Mouse (Mus musculus): ENCODE measurements around the gene Rnf141. TPM values are rescaled to one million over a fixed set of nuclear protein-coding genes. Genes with fewer than 3 reads are reported as not detected.

The Rnf141 gene
- 10.0 and 12.4 TPM in 2 replicates for polyA plus RNA-seq (2012; rRNA removed)

- H3K4me3 ChIP-seq (ENCODE audit: extremely low read depth, insufficient read depth, insufficient read length): peak within 1 kb of the TSS; percentile 75
- WGBS: under 1% methylated on average over 42 of the region's 42 CpGs
- H3K27ac ChIP-seq (ENCODE audit: insufficient read depth, low read length): peak within 1 kb of the TSS; percentile 91
These were observed at the start of gene Rnf141 for GRCm38 (mm10) chr7:110843916-110844874. TSS of gene Rnf141 (minus strand) at chr7:110844457.

GRCm38 (mm10) chr7:110891501-110891986 lies 47.3 kb upstream of the Rnf141 start:
- Histone ChIP-seq H3K4me3 (ENCODE audit: extremely low read depth, insufficient read depth, insufficient read length) (no peak overlapping the region), H3K36me3 (ENCODE audit: control insufficient read depth, insufficient read depth, low read length) (no peaks in the 10 kb centered on the region), H3K4me1 (ENCODE audit: control insufficient read depth, insufficient read depth, insufficient read length) (no peaks in the 10 kb centered on the region), H3K27me3 (ENCODE audit: control insufficient read depth, insufficient read depth, low read length) (no peaks in the 10 kb centered on the region), H3K27ac (ENCODE audit: insufficient read depth, low read length) (peak overlapping the region; percentile 31; the same call in 1 of the 2 replicates)
- no peak for TF ChIP-seq CTCF (IDR thresholded peaks at IDR 0.05; ENCODE audit: extremely low read depth, insufficient read depth, insufficient read length, insufficient replicate concordance)
- TF ChIP-seq POLR2A (IDR thresholded peaks at IDR 0.05; ENCODE audit: low read depth, low read length): no peak
- peak in 1 of 2 experiments; percentile 19 for DNase-seq (ENCODE audit: low read depth in 1 of 2, low spot score in 2 of 2)
- 35% methylated on average over 9 of the region's 9 CpGs for WGBS

More at GRCm38 (mm10) chr7:110843916-110844874, at the start of gene Rnf141:
- Histone ChIP-seq H3K4me1 (ENCODE audit: control insufficient read depth, insufficient read depth, insufficient read length) (peaks cover 2% of the 10 kb centered on the region), H3K27me3 (ENCODE audit: control insufficient read depth, insufficient read depth, low read length) (no peaks in the 10 kb centered on the region), H3K36me3 (ENCODE audit: control insufficient read depth, insufficient read depth, low read length) (no peaks in the 10 kb centered on the region)
- TF ChIP-seq CTCF (IDR thresholded peaks at IDR 0.05; ENCODE audit: extremely low read depth, insufficient read depth, insufficient read length, insufficient replicate concordance): peak; percentile 46; the same call in 1 of the 2 replicates
- peak; percentile 43 for TF ChIP-seq POLR2A (IDR thresholded peaks at IDR 0.05; ENCODE audit: low read depth, low read length)
- peak; percentile 90 to 92 for DNase-seq (ENCODE audit: low read depth in 1 of 2, low spot score in 2 of 2)

- H3K4me3 ChIP-seq (ENCODE audit: extremely low read depth, insufficient read depth, insufficient read length): no peak overlapping the region
- WGBS: 90% methylated on average over 2 of the region's 2 CpGs
- no peak overlapping the region for H3K27ac ChIP-seq (ENCODE audit: insufficient read depth, low read length)
- DNase-seq (ENCODE audit: low read depth in 1 of 2, low spot score in 2 of 2): no peak
- H3K4me1 ChIP-seq (ENCODE audit: control insufficient read depth, insufficient read depth, insufficient read length): no peaks in the 10 kb centered on the region
- H3K27me3 ChIP-seq (ENCODE audit: control insufficient read depth, insufficient read depth, low read length): no peaks in the 10 kb centered on the region
- no peaks in the 10 kb centered on the region for H3K36me3 ChIP-seq (ENCODE audit: control insufficient read depth, insufficient read depth, low read length)
- TF ChIP-seq CTCF (IDR thresholded peaks at IDR 0.05; ENCODE audit: extremely low read depth, insufficient read depth, insufficient read length, insufficient replicate concordance): no peak
- TF ChIP-seq POLR2A (IDR thresholded peaks at IDR 0.05; ENCODE audit: low read depth, low read length): no peak
These were observed 37.6 kb upstream of the Rnf141 start for GRCm38 (mm10) chr7:110881746-110882333.

- TF ChIP-seq POLR2A (IDR thresholded peaks at IDR 0.05; ENCODE audit: low read depth, low read length) (no peak), CTCF (IDR thresholded peaks at IDR 0.05; ENCODE audit: extremely low read depth, insufficient read depth, insufficient read length, insufficient replicate concordance) (no peak)
- Histone ChIP-seq H3K36me3 (ENCODE audit: control insufficient read depth, insufficient read depth, low read length) (no peaks in the 10 kb centered on the region), H3K4me1 (ENCODE audit: control insufficient read depth, insufficient read depth, insufficient read length) (no peaks in the 10 kb centered on the region), H3K4me3 (ENCODE audit: extremely low read depth, insufficient read depth, insufficient read length) (no peak overlapping the region), H3K27ac (ENCODE audit: insufficient read depth, low read length) (no peak overlapping the region), H3K27me3 (ENCODE audit: control insufficient read depth, insufficient read depth, low read length) (no peaks in the 10 kb centered on the region)
- no peak for DNase-seq (ENCODE audit: low read depth in 1 of 2, low spot score in 2 of 2)
- 61% methylated on average over 4 of the region's 4 CpGs for whole genome bisulfite sequencing
These were observed 33.8 kb upstream of the Rnf141 start for GRCm38 (mm10) chr7:110878028-110878427.

GRCm38 (mm10) chr7:110876965-110877364 lies 32.7 kb upstream of the Rnf141 start:
- DNase-seq (ENCODE audit: low read depth in 1 of 2, low spot score in 2 of 2): no peak
- no peak for TF ChIP-seq CTCF (IDR thresholded peaks at IDR 0.05; ENCODE audit: extremely low read depth, insufficient read depth, insufficient read length, insufficient replicate concordance)
- Histone ChIP-seq H3K27me3 (ENCODE audit: control insufficient read depth, insufficient read depth, low read length) (no peaks in the 10 kb centered on the region), H3K27ac (ENCODE audit: insufficient read depth, low read length) (no peak overlapping the region), H3K36me3 (ENCODE audit: control insufficient read depth, insufficient read depth, low read length) (no peaks in the 10 kb centered on the region), H3K4me1 (ENCODE audit: control insufficient read depth, insufficient read depth, insufficient read length) (no peaks in the 10 kb centered on the region), H3K4me3 (ENCODE audit: extremely low read depth, insufficient read depth, insufficient read length) (no peak overlapping the region)
- WGBS: 53% methylated on average over 4 of the region's 4 CpGs

- TF ChIP-seq POLR2A (IDR thresholded peaks at IDR 0.05; ENCODE audit: low read depth, low read length) (no peak), CTCF (IDR thresholded peaks at IDR 0.05; ENCODE audit: extremely low read depth, insufficient read depth, insufficient read length, insufficient replicate concordance) (no peak)
- Histone ChIP-seq H3K4me1 (ENCODE audit: control insufficient read depth, insufficient read depth, insufficient read length) (no peaks in the 10 kb centered on the region), H3K27me3 (ENCODE audit: control insufficient read depth, insufficient read depth, low read length) (no peaks in the 10 kb centered on the region), H3K27ac (ENCODE audit: insufficient read depth, low read length) (no peak overlapping the region), H3K4me3 (ENCODE audit: extremely low read depth, insufficient read depth, insufficient read length) (no peak overlapping the region), H3K36me3 (ENCODE audit: control insufficient read depth, insufficient read depth, low read length) (no peaks in the 10 kb centered on the region)
- 92% methylated on average over 5 of the region's 5 CpGs for WGBS
- no peak for DNase-seq (ENCODE audit: low read depth in 1 of 2, low spot score in 2 of 2)
These were observed 24.6 kb upstream of the Rnf141 start for GRCm38 (mm10) chr7:110868807-110869206.
